Mouse (Mus musculus): ENCODE results near the gene Gcfc2.
A peak's percentile ranks its signal among the peaks of the same experiment; 100 is the strongest.

Gene Gcfc2

GRCm38 (mm10) chr6:81923523-81924142 lies at the start of gene Gcfc2:
Gene Gcfc2, plus strand, starts transcription at chr6:81923669.
- peak; percentile 96 for DNase-seq

GRCm38 (mm10) chr6:81895678-81896230 lies 27.7 kb upstream of the Gcfc2 start:
- DNase-seq = no peak

DNA sequence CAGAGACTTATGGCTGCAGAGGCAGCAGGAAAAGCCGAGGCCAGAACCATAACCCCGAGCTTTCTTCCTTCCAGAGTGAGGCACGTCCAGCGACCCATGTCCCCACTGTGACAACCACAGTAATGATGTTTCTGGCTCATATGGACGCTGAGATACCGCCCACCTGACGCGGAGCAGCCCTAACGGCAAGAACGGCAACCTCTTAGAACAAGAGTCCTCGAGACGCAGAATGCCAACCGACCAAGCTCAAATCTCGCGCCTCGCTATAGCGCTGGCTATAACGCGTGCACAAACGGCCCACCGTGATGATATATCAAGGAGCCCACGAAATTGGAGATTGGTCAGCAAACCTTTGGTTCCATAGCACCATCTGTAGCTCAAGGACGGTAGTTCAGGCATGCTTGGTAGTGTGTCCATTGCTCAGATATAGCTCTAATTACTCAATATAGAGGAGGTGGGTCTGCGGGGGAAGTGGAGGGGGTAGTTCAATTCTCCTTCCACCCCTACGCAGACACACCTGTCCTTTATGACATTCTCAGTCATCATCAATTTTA lies 13.1 kb upstream of the Gcfc2 start:
- DNase-seq = no peak

- DNase-seq = no peak
Observed at GRCm38 (mm10) chr6:81911244-81911643, 12.2 kb upstream of the Gcfc2 start.

DNA sequence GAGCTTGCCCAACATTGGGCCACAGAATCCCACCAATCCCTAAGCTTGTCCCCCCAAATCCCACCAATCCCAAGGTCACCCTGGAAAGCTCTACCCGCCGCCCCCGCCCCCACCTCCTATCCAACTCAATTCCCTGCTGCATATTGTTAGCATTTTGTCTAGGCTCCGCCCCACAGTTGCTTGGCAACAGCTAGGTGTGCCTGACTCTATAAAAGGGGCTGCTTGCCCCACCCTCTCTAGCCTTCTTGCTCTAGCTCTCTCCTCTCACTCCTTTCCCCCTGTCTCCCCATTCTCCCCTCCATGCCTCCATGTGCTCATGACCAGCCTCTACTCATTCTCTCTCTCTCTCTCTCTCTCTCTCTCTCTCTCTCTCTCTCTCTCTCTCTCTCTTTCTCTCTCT lies 11.8 kb upstream of the Gcfc2 start:
- DNase-seq = no peak

GRCm38 (mm10) chr6:81912177-81912576 lies 11.3 kb upstream of the Gcfc2 start:
- DNase-seq = no peak

- no peak for DNase-seq
Observed at GRCm38 (mm10) chr6:81924304-81924703, 835 bp downstream of the Gcfc2 start.

- DNase-seq = no peak
Observed at GRCm38 (mm10) chr6:81929402-81929801, 5.9 kb downstream of the Gcfc2 start.

DNA sequence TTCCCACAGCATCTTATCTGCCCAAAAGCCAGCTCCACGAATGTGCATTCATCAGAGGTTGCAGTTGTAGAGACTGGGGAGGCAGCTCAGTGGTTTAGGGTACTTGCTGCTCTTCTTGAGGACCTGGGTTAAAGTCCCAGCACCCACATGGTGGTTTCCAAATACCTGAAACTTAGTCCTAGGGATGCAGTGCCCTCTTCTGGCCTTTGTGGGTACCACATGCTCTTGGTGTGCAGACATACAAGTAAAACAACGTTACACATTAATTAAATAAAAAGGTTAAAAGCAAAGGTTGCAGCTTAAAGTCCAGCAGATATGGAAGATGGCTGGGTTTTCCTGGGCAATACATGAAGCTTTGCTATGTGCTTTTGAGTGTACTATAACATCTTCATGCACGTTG lies 9.8 kb downstream of the Gcfc2 start:
- peak in 1 of 2 experiments; percentile 15 for DNase-seq

DNA sequence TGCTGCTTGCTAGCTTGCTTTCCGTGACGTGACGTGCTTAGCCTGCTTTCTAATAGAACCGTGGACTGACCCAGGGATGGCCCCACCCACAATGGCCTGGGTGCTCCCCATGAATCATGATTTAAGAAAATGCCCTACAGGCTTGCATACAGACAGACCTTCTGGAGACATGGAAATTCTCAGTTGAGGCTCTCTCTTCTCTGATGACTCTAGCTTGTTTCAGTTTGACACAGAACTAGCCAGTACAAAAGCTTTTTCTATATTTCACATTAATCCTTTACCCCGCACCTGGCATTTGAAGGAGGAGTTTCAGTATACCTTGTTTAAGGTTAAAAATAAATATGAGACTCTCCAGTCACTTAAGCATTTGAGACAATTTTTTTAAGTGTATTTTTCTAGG lies 18.2 kb downstream of the Gcfc2 start:
- DNase-seq = no peak

- no peak for DNase-seq
Observed at GRCm38 (mm10) chr6:81943281-81943680, 19.8 kb downstream of the Gcfc2 start.

DNA sequence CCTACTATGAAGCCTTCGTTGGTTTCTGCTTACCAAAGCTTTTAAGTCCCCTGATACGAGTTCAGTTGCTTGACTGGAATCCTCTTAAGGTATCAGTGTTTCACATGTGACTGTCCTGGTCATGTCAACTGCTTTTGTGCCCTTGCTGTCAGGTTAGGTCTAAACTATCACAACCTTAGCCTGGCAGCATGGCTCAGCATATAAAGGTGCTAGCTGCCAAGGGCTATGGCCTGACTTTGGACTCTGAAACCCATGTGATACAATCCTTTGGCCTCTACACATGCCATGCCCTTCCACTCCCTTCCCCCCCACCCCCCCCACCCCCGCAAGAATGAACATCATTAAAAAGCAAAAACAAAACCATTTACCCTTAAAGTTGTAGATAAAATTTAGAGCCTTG lies 21.0 kb downstream of the Gcfc2 start:
- DNase-seq = no peak

GRCm38 (mm10) chr6:81946906-81947305 lies 23.4 kb downstream of the Gcfc2 start:
- no peak for DNase-seq

DNA sequence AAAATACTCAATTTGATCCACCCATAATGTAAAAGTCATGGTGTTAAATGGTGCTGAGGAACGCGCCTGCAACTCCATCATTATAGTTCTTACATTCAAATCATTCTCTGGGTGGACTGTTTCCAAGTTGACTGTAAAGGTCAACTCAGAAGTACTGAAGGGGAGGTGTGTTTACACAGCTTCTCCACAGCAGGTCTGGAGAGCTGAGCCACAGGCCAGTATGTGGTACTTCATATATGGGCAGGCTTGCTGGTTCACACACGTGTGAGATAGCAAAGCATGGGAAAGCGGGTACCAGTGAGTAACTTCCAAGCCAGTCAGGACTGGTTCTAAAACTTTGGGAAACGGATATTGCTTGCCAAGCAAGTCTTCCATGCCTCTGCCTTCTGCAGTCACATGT lies 31.7 kb downstream of the Gcfc2 start:
- no peak for DNase-seq

DNA sequence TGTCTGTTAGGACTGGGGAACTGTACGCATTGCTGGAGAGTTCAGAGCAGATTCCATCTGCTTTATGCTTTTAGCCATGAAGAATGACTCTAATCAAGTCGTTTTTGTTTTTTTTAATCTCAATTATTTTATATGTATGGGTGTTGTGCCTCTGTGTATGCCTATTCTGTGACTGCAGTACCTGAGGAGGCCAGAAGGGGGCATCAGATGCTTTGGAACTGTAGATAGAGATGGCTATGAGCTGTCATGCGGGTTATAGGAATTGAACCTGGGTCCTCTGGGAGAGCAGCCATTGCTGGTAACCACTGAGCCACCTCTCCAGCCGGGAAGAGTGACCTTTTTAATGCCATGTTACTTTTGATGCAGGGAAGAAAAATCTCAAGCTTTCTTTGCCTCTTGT lies 32.9 kb downstream of the Gcfc2 start:
- peak in 1 of 2 experiments; percentile 28 for DNase-seq

- no peak for DNase-seq
Observed at GRCm38 (mm10) chr6:81957992-81958391, 34.5 kb downstream of the Gcfc2 start.

DNA sequence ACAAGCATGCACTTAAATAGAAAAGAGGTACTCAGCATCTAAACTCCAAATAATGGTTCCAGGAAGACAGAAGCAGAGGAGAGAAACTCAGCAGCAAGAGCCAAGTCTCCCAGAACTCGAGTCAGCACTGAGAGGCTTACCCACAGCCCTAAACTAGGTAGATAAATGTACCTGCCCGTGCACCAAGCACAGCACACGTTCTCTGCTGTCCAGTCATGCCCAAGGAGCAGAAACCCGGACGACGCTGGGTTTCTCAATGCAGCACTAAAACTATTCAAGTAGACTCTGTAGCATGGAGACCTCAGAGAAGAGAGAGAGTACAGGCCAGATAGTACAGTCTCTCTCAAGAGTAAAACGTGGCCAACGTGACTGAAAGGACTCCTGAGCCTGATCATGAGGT lies 36.4 kb downstream of the Gcfc2 start:
- no peak for DNase-seq

DNA sequence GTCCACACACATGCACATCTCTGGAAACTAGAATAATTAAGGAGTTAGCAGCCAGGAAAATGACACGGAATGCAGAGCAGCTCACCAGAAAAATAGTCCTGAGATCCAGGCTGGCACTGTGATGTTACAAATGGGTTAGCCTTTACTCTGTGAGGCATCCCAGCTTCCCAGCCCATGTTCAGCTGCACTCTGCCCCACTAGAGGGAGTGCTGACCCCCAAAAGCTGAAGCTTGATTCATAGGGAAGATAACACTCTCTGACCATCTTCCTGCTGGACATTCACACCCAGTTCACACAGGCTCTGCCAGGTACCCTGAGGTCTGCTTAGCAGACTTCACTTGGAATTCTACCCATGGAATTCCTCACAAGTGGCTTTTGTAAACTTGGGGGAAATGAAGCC lies 36.8 kb downstream of the Gcfc2 start:
- no peak for DNase-seq

- peak; percentile 92 to 94 for DNase-seq
Observed at GRCm38 (mm10) chr6:81965296-81966067, 42.0 kb downstream of the Gcfc2 start, which contains the start of gene Mrpl19. Gene Mrpl19, minus strand, starts transcription at chr6:81965958.

DNA sequence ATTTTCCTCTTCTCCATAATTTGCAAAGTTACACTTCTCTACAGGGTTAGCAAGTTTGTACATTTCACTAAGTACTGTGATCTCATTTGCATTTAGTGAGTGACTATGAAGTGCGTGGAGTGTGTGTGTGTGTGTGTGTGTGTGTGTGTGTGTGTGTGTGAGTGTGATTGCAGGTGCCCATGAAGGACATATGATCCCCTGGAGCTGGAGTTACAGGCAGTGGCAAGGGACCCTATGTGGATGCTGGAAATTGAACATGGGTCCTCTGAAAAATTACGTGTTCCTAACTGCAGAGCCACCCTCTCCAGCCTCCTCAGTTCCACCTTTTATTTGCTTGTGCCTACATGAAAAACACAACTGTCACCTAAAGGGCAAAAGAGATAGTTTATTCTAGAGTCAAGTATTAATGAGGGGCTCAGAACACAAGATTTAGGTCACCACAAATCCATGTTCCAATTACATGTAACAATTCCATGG lies 42.6 kb downstream of the Gcfc2 start:
- DNase-seq = no peak

GRCm38 (mm10) chr6:81971196-81971595 lies 47.7 kb downstream of the Gcfc2 start:
- no peak for DNase-seq

- no peak for DNase-seq
Observed at GRCm38 (mm10) chr6:81972595-81972994, 49.1 kb downstream of the Gcfc2 start.

DNA sequence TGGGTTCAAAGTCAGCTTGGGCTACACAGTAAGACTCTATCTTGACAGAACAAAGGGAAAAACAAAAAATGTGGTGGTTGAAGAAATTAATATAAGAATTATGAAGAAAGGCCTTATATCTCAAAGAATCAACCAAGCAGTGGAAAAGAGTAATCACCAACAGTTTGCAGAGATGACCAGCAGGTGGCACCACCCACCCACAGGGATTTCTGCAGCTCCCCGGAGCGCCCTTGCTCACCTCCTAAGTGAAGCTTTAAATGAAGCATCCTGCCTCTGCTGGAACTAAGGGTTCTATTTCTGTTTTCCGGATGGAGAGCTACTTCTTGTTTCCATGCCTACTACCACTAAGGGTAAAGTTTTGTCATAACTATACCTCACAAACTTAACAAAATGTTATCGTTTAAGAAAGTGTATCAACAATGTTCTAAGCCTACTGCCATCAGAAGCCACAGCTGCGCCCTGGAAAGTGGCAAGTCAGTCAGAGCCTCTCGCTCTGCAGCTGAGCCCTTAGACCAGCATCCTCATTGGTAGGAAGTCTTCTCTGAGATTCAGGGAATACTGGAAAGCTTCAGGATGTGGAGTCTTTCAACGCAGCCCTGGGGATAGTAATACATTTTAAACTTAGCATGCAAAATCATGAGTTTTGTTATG lies 52.6 kb downstream of the Gcfc2 start:
- DNase-seq = peak; percentile 73 to 89
